Mouse (Mus musculus) forebrain, embryonic 12.5 days (tissue): Measurements from ENCODE around the gene Gm12789. TPM values are rescaled to one million over a fixed set of nuclear protein-coding genes. Genes with fewer than 3 reads are reported as not detected.
"Not testable (repeated sequence)": the region's sequence is repeated elsewhere in the genome, so short reads cannot be mapped to it uniquely, and the experiment has no call there.

ENCODE experiments used
- ATAC-seq: fragments of 200-750 bp; cut with Nextera tagmentation; 2 replicates; pipeline ENCODE4 v1.8.0; 2017; ENCODE audit warnings: moderate TSS enrichment; ENCODE audit not compliant: low FRiP score
- H3K27ac ChIP-seq: fragments of 300-500 bp; sonication (generic); 2 replicates; pipeline ENCODE4 v1.5.1; 2016; ENCODE audit warnings: mild to moderate bottlenecking
- H3K27me3 ChIP-seq: fragments of 300-500 bp; sonication (generic); 2 replicates; pipeline ENCODE4 v1.6.1; 2016; ENCODE audit warnings: mild to moderate bottlenecking
- H3K36me3 ChIP-seq: fragments of 300-500 bp; sonication (generic); replicated peaks from 2 replicates; pipeline ENCODE4 v1.6.1; 2016; ENCODE audit warnings: mild to moderate bottlenecking
- H3K4me1 ChIP-seq: fragments of 300-500 bp; sonication (generic); 2 replicates; pipeline ENCODE4 v1.6.1; 2016
- H3K4me2 ChIP-seq: fragments of 300-500 bp; sonication (generic); 2 replicates; pipeline ENCODE4 v1.6.1; 2016; ENCODE audit warnings: mild to moderate bottlenecking, moderate library complexity
- H3K4me3 ChIP-seq: fragments of 300-500 bp; sonication (generic); replicated peaks from 2 replicates; pipeline ENCODE4 v1.5.1; 2016; ENCODE audit warnings: mild to moderate bottlenecking
- H3K9ac ChIP-seq: fragments of 300-500 bp; sonication (generic); 2 replicates; pipeline ENCODE4 v1.6.1; 2016; ENCODE audit warnings: mild to moderate bottlenecking
- H3K9me3 ChIP-seq: fragments of 300-500 bp; sonication (generic); 2 replicates; pipeline ENCODE4 v1.6.1; 2016
- WGBS: fragments of 180-500 bp; shearing (Covaris S2); methylation state at CpG from one replicate; pipeline ENCODE4 v1.1.7; 2016; 5-methylcytosine and 5-hydroxymethylcytosine counted together
- polyA plus RNA-seq: library from polyadenylated mRNA; unstranded; fragments of >200 nt; fragmentation: Nextera tagmentation; extraction: Ambion mirVana; gene quantifications from 2 replicates; pipeline ENCODE4 v1.2.1, GENCODE M21; 2016

Gm12789 gene
- polyA plus RNA-seq = not detected in 2 replicates

DNA sequence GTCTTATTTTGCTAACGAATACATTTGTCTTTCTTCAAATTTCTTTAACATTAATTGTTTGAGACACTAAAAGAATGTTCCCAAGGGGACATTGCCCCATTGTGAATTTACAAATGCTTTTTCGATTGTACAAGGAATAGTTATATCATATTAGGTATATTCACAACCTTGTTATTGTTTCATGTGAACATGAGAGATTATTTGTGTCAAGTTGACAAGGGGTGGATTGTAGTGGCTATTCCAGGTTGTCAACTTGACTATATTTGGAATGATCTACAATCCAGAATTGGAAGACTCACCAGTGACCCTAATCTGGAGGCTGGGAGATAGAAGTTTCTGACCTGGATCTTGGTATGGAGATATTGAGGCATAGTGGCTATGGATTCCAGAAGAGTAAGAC is at the start of gene Gm12789:
Gene Gm12789 (plus strand): TSS at position 301 of the 400 bp plus-strand sequence.
- 85% methylated on average over 2 of the region's 2 CpGs for WGBS
- ATAC-seq, H3K4me1 ChIP-seq, H3K9me3 ChIP-seq, H3K9ac ChIP-seq, H3K36me3 ChIP-seq, H3K27me3 ChIP-seq, H3K27ac ChIP-seq, H3K4me3 ChIP-seq, H3K4me2 ChIP-seq: not testable (repeated sequence)

- not testable (repeated sequence) for H3K9me3 ChIP-seq, H3K4me1 ChIP-seq, H3K36me3 ChIP-seq, H3K27me3 ChIP-seq, ATAC-seq, H3K27ac ChIP-seq, H3K4me2 ChIP-seq, H3K4me3 ChIP-seq, H3K9ac ChIP-seq
- 90% methylated on average over 2 of the region's 2 CpGs for WGBS
These were observed 46.3 kb upstream of the Gm12789 start, which contains the start of gene Gm12794 for GRCm38 (mm10) chr4:101940107-101940506. Gene Gm12794 (plus strand): TSS chr4:101940407.

- 84% methylated on average over 1 of the region's 5 CpGs for WGBS
- not testable (repeated sequence) for H3K9me3 ChIP-seq, H3K4me2 ChIP-seq, ATAC-seq, H3K9ac ChIP-seq, H3K36me3 ChIP-seq, H3K4me1 ChIP-seq, H3K27ac ChIP-seq, H3K27me3 ChIP-seq, H3K4me3 ChIP-seq
These were observed 5.5 kb upstream of the Gm12789 start, which contains the start of gene Gm12790 for GRCm38 (mm10) chr4:101980949-101981348. Gene Gm12790 (minus strand): TSS chr4:101981049.

- WGBS = 93% methylated on average over 5 of the region's 5 CpGs
- H3K27me3 ChIP-seq = no peaks in the 10 kb centered on the region
These were observed 748 bp upstream of the Gm12789 start for GRCm38 (mm10) chr4:101985678-101986077.

DNA sequence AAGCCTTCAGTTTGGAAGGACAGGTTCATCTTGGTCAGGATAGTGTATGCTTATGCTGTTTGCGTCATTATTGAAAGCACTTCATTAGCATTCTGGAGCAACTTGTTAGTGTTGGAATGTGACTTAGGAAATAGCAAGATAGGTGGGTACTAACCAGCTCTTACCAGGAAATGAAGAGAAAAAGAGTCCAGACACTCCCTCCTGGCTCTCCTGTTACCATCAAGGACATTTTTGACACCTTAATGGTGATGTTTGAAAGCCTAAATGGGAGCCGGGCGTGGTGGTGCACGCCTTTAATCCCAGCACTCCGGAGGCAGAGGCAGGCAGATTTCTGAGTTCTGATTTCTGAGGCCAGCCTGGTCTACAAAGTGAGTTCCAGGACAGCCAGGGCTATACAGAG is 11.0 kb downstream of the Gm12789 start:
- ATAC-seq = no peak
- Histone ChIP-seq H3K27me3 (no peaks in the 10 kb centered on the region), H3K4me1 (no peaks in the 10 kb centered on the region), H3K36me3 (no peaks in the 10 kb centered on the region), H3K9me3 (no peaks in the 10 kb centered on the region), H3K9ac (no peak overlapping the region), H3K27ac (no peak overlapping the region), H3K4me3 (no peak overlapping the region), H3K4me2 (no peak overlapping the region)
- WGBS = 89% methylated on average over 5 of the region's 5 CpGs

More at GRCm38 (mm10) chr4:101985678-101986077, 748 bp upstream of the Gm12789 start:
- Histone ChIP-seq H3K9me3 (no peaks in the 10 kb centered on the region), H3K36me3 (no peaks in the 10 kb centered on the region), H3K27ac (no peak overlapping the region), H3K4me2 (no peak overlapping the region), H3K4me1 (no peaks in the 10 kb centered on the region), H3K4me3 (no peak overlapping the region), H3K9ac (no peak overlapping the region)
- no peak for ATAC-seq

DNA sequence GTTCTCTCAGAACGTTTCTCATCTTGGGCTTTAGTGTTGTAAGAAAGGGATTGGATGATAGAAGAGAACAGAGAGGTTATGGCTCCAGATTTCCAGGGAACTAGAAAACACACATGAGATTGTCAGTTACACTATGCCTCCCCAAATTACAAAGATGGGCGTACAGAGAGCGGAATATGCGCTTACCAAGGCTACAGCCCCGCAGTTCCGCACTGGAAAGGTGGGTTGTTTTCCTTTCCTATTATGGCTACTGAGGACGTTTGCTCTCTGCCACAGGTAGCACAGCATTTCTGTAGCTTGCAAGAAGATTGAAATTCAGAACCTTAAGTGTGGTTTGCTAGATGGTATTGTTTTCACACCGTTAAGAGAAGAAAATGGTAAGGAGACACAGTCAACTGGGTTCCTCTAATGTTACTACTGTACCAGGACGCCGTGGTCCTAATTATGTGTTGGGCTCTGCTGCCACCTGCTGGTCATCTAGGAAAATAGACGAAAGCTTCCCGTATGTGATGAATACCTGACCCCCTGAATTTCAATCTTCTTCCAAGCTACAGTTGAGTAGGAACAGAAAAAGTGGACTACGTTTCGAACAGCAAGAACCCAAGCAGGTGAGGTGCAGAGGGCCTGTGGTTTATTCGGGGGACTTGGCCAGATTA is 12.0 kb downstream of the Gm12789 start:
- Histone ChIP-seq H3K9ac (no peak overlapping the region), H3K27me3 (no peaks in the 10 kb centered on the region)
- 45% methylated on average over 15 of the region's 15 CpGs for WGBS

GRCm38 (mm10) chr4:102026619-102027018 is 40.2 kb downstream of the Gm12789 start:
- 85% methylated on average over 6 of the region's 6 CpGs for WGBS
- Histone ChIP-seq H3K4me2 (no peak overlapping the region), H3K9me3 (no peaks in the 10 kb centered on the region), H3K4me3 (no peak overlapping the region), H3K27me3 (no peaks in the 10 kb centered on the region), H3K4me1 (no peaks in the 10 kb centered on the region), H3K27ac (no peak overlapping the region), H3K9ac (no peak overlapping the region), H3K36me3 (no peaks in the 10 kb centered on the region)
- no peak for ATAC-seq

More for the DNA sequence above, 12.0 kb downstream of the Gm12789 start:
- Histone ChIP-seq H3K4me1 (no peaks in the 10 kb centered on the region), H3K9me3 (no peaks in the 10 kb centered on the region), H3K4me3 (no peak overlapping the region), H3K36me3 (no peaks in the 10 kb centered on the region), H3K4me2 (no peak overlapping the region), H3K27ac (no peak overlapping the region)
- peak; percentile 75; the same call in 1 of the 2 replicates for ATAC-seq

Other genes starting within 250 kb of the Gm12789 start
- not detected in 2 replicates for gene B020004J07Rik, start 142.6 kb upstream of the Gm12789 start, polyA plus RNA-seq
- gene C130073F10Rik, start 92.8 kb upstream of the Gm12789 start, polyA plus RNA-seq = not detected in 2 replicates
- gene Gm12800, start 77.5 kb upstream of the Gm12789 start, polyA plus RNA-seq = not detected in 2 replicates
- gene Gm12794, start 46.2 kb upstream of the Gm12789 start, polyA plus RNA-seq = not detected in 2 replicates
- gene Gm12790, start 5.6 kb upstream of the Gm12789 start, polyA plus RNA-seq = not detected in 2 replicates
- 7.5 and 10.0 TPM in 2 replicates for gene Pde4b, start 100.9 kb downstream of the Gm12789 start, polyA plus RNA-seq